Mouse (Mus musculus): Measurements from ENCODE around the gene Arl3. TPM values are rescaled to one million over a fixed set of nuclear protein-coding genes. Genes with fewer than 3 reads are reported as not detected.

Arl3 gene
- total RNA-seq, 1 experiment from 2014 or later, result 26.3 TPM

DNA sequence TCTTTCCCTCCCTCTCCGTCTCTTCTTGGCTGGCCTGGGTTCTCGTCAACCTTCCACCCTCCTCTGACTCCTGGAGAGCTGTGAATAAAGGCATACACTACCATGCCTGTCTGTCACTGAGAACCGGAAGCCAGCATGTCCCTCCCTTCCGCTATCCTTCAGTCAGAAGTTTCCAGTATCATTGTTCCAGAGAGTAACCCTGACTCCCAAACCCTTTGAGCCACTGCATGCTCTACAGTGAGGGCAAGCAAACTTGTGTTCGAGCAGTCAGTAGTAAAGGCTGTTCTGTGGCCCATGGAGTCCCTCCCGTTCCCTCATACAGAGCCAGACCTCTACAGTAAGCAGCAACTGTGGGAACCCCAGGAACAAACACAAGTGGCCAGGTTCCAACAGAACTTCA lies 25.4 kb downstream of the Arl3 start:
- ATAC-seq (ENCODE audit: extremely low read depth, insufficient number of reproducible peaks, low FRiP score, poor library complexity, severe bottlenecking), result no peak

DNA sequence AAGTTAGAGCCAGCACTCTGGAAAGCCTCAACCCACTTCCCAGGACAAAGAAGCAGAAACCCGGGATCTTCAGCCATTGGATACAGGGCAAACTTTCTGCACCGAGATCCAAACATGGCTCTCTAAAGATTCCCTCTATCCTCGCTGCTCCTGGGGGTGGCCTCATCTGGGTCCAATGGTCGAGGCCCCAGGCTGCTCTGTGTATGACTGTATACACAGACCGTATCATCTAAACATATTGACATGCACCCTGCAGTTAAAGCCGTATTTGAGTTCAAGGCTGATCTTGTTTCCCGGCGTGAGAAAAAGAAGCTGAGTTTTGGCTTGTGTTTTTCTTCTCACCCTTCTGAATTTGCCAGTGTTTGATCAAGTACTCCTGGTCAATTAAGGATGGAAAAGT lies 30.2 kb downstream of the Arl3 start:
- no peak for ATAC-seq (ENCODE audit: extremely low read depth, insufficient number of reproducible peaks, low FRiP score, poor library complexity, severe bottlenecking)

DNA sequence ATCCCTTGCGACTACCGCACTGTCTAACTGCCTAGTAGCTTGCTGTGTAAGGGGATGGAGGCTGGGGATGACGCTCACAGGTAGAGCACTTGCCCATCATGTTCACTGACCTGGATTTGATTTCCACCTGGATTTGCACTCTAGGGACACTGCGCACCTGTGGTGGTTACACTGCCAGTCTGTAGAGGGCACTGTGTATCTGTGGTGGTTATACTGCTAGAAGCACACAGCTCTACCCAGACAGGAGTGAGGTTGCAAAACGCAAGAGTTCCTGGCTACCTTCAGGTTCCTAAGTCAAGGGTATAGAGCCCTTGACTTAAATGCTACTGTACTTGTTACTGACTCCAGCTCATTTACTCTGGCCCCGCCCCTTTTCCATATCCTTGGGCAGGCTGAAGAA lies 34.8 kb downstream of the Arl3 start:
- no peak for ATAC-seq (ENCODE audit: extremely low read depth, insufficient number of reproducible peaks, low FRiP score, poor library complexity, severe bottlenecking)

DNA sequence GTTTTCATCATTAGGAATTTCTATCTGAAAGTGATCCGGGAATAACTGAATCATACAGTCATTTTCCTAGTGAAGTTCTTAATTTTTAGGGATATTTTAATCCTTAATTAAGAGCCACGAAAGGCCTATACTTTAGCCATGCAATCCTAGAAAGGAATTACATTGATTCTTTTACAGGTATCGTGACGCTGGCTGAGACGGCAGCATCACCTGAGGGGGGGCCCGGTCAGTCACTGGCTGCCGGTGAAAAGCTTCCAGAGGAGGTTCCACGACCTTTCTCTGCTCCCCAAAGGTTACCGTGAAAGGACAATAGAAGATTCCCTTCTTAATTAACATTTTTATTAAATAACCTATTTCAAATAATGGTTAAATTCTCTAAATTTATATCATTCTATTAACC lies 35.6 kb downstream of the Arl3 start:
- no peak for ATAC-seq (ENCODE audit: extremely low read depth, insufficient number of reproducible peaks, low FRiP score, poor library complexity, severe bottlenecking)

DNA sequence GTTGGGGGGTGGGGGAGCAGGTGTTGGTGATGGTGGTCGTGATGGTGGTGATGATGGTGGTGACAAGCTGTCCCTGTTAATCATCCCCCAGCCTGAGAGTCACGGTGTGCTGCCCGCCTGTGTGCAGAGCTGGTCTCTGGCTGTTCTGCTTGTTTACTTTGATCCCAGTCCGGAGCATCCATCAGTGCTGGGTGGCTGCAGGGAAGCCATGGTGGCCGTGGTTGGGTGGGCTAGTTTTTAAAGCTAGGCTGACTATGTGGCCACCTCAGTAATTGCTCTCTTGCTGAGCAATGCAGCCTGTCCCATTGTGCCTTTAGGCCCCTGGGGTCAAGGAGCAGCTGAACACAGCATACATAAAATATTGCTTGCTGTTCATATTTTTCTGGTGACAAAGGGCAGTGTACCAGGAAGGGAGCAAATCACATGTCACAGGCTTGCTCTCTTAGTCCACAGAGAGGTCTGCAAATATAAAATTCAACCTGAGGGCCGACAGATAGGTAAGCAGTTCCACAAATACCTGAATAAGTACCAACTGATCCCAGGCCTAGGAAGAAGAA lies 38.4 kb downstream of the Arl3 start:
- no peak for ATAC-seq (ENCODE audit: extremely low read depth, insufficient number of reproducible peaks, low FRiP score, poor library complexity, severe bottlenecking)

DNA sequence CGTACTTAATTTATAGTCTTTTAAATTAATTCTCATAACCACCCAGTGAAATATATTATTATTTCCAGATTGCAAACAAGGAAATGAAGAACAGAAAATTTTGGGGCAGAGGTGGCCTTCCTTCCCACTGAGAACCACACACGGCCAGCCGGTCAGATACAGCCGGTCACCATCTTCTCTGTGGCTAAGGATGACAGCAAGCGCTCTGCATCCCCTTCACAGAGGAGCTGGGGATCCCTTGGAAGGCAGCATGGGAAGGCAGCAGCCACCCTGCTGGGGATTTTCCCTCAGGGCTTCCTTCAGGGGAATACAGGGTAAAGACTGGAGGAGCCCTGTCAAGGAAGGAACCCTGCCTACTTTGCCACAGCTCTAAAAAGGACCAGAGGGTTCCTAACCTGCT lies 39.5 kb downstream of the Arl3 start:
- no peak for ATAC-seq (ENCODE audit: extremely low read depth, insufficient number of reproducible peaks, low FRiP score, poor library complexity, severe bottlenecking)

DNA sequence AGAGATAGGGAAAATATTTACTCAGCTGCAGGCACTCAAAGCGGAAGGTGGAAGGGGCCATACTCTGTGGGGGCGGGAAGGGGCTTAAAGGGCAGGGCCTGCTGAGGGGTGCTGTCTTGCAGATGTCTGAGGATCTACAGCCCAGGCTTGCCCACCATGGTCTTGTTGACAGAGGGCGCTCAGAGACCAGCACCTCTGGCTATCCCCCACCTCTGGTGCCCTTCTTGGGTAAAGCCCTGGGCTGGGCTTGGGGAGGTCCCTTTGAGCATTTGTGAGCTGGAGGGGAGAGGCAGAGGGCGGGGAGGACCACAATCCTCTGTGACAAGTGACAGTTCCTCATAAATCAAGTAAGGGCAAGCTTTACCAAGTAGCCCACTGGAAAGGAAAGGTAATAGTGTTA lies 39.9 kb downstream of the Arl3 start:
- no peak for ATAC-seq (ENCODE audit: extremely low read depth, insufficient number of reproducible peaks, low FRiP score, poor library complexity, severe bottlenecking)

DNA sequence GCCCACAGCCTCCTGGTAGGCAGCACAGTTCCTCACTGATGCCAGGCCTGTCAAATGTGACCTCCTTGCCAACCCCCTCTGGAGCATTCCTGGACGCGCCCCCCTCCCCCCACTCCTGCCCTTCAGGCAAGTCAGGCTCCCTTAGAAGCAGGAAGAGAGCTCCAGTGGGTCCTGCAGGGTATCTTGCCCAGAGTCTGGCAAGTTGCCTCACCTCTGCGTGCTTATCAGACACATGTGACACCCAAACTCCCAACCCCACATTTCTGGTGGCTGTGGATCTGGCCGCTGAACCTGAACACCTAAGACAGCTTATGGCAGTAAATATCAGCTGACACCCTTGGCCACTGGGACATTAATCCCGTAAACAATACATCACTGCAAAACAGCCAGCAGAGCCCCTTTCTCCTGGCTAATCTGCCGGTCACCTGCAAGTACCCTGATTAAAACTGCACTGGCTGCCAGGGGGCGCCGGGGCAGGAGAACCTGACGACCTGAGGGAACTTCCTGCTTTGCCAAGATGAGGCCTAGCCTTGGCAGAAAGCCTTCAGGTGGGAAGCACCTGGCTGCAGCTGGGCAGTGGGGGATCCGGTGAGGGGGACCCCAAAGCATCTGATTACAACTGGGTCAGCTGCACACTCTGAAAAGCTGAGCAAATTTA lies 40.8 kb downstream of the Arl3 start:
- ATAC-seq (ENCODE audit: extremely low read depth, insufficient number of reproducible peaks, low FRiP score, poor library complexity, severe bottlenecking), result no peak

DNA sequence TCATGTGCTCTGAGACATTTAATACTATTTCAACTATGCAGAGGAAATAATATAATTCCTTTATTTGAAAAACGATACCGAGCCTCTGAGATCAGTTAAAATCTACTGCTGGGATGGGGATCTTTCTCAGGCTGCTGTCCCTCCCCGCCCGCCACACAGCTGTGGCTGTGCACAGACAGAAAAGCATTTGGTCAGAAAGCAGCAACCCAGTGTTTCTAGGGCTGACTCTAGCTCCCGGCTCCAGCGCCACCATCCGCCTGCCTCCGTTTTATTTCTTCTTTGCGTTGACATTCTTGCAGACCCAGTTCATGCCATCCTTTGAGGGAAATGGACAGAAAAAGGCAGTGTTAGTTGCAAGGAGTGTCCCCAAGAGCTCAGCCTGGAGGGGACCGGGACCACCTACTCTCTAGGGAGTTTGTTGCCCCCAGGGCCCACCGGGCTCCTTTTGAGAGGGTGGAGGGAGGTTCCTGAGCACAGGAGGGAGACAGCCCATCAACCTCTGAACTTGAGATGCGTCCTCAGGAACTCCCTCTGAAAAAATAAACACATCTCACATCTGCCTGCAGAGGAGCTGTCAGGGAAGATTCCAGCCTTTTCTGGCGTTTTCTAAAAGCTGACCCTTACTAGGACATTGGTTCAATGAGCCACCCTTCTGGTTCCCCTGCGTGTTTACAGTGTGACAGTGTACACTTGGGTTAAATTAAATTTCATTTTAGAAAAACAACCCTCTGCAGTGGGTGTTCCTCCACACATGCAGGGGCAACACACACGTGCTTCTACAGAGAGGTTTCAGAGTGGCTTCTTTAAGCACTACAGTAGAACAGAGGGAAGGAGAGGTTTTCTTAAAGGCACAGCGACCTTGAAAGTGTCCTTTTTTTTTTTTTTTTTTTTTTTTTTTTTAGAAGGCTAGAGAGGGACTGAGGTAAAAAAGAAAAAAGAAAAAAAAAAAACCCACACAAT lies 41.6 kb downstream of the Arl3 start:
- no peak for ATAC-seq (ENCODE audit: extremely low read depth, insufficient number of reproducible peaks, low FRiP score, poor library complexity, severe bottlenecking)

DNA sequence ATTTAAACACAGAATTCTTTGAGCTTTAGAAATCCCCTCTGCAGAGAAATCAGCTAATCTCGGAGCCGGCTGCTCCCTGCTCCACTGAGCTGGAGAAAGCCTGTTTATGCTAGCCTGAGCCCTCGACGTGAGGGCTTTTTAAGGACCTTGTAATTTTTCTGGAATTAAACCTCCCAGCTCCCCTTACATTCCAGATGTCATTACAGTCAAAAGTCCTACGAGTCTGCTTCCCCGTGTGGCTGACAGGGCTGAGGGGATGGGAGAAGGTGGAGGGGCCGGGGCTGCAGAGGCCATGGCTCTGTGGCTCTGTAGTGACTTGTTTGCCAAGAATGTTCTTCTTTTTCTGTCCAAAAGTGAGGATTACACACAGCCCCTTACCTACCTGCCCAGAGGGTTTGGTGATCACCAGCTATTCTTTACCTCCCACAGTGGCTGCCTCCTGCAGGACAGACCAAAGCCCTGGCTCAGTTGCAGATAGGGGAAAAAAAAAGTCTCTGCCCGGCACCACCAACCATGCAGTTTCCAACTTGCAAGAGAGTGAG lies 42.5 kb downstream of the Arl3 start:
- ATAC-seq (ENCODE audit: extremely low read depth, insufficient number of reproducible peaks, low FRiP score, poor library complexity, severe bottlenecking), result no peak

DNA sequence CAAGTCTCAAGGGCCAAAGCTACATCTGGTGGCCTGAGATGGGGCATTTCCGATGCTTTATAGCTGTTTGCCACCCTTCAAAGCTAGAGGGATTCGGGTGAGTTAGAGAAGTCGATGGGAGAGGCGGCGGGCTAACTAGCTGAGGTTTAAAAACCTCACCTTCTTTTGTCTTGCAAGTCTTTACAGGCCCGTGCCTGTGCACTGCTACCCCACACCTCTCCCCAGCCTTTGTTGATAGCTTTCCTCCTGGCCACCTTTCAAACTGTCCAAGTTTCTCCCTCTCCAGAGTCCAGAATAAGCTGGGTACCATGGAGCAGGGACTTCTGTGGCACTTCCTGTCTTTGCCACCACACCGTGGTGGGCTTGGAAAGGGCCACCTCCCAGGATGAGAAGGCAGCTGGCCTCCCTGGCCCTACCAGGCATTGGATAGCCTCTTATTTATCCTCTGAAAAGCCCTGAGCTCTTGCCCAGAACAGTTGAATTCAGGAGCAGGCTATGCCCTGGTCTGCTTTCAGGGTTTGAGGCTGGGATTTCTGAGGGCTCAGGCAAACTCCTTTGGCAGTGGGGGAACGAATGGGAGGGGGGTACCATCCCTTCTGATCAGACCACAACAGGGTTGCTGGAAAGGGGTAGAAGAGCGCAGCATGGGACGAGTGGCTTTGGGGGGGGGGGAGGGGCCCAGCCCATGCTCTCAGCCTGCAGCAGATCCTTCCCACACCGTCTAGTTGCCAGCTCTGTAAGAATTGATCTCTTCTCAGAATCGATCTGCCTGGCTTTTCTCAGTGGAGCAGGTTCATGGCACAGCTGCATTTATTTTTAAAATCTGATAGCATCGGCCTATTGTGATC lies 43.2 kb downstream of the Arl3 start:
- no peak for ATAC-seq (ENCODE audit: extremely low read depth, insufficient number of reproducible peaks, low FRiP score, poor library complexity, severe bottlenecking)

DNA sequence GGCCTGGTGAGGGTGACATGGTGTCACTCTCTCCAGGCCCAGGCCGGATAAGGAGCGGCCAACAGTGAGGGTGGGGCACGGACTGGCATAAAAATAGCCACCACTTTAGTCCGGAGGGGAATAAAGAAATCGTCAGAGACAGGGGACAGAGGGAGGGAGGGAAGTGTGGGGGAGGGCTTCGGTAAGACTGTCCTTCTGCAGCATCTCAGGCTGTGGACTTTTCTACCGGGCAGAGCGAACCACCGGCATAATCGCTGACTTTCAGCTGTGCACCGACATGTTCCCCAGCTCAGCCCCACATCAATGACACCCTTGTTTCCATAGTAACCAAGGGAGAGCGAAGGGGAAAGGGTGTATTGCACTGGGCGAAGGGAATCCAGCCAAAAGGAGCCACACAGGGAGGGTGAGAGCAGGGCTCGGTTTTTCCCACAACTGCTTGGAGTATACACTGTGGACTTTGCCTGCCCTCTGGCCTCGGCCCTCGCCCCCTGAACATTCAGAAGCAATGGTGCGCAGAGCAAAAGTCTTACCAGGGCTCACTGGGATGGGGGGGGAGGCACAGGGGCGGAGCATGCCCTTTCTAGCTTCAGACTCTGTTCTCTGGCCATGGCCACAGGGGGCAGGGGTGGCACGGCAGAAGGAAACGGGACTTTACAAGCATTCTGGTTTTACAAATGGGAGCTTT lies 44.3 kb downstream of the Arl3 start:
- peak; percentile 58 for ATAC-seq (ENCODE audit: extremely low read depth, insufficient number of reproducible peaks, low FRiP score, poor library complexity, severe bottlenecking)

DNA sequence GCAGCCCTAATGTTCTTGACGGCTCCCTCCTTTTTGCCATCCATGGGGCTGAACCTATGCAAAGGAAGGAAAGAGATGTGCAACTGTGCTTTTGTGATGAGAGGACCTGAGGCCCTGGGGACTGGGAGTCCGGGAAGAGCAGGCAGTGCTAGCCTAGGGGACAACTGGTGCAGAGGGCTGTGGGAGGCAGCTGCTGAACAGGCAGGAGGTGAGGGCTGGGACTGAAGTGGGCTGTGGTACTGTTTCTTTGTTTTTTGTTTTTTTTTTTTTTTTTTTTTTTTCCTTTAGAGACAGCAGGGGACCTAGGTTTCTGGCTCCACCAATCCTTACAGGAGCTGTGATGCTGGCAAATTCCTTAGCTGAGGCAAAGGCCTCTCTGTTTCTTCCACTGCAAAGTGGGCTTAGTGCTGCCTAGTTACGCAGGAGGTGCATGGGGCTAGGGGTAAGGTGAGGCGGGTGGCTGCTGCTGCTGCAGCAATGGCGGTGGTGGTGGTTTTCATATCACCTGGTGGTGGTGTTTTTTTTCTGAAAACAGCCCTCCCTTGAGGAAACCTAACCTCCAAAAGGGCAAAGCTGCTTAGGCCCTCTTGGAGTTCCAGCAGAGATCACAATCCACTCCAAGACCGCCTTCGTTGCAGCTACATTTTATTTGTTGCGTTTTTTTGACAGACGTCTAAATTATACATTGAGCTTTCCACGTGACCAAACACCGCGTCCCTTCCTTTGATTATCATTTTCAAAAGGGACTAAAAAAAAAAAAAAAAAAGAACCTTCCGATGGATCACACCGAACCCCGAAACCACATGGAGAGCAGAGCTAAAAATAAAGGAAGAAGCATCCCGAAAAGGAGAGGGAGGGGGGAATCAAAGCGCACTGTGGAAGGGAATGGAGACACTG lies 45.1 kb downstream of the Arl3 start:
- no peak for ATAC-seq (ENCODE audit: extremely low read depth, insufficient number of reproducible peaks, low FRiP score, poor library complexity, severe bottlenecking)

DNA sequence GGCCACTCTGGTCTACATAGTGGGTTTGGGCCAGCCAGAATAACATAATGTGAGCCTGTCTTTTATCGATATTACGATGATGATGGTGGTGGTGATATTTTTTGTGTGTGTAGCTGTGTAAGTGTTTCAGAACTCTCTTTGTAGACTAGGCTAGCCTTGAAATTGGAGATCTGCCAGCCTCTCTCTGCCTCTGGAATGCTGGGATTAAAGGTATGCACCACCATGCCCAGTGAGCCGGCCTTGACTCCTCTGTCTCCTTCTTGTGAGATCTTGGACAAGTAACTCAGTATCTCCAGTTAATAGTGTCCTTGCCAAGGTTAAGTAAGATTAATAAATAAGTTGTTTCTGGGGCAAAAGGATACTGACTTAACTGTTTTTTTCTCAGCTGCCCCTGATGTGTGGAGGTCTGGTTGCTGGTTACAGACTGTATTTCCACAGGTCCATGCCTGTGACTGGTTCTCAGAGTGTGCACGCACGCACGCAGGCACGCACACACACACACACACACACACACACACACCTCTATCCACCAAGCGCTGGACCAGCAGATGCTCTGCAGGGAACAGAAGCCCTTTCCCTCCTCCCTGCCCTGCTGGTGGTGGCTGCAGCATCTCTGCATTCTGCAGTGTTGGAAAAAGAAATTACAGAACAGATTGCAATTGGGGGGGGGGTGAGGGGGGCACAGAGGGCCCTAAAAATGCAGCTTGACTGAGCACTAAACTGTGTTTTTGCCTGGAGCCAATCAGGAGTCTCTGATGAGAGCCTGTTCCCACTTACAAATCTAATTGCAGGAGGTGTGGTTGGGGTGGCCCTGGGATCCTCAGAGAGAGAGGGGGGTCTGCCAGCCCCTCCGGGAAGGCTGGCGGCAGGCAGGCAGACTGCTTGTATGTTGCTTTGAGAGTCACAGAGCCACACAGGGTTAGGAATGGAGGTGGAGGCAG lies 47.0 kb downstream of the Arl3 start:
- no peak for ATAC-seq (ENCODE audit: extremely low read depth, insufficient number of reproducible peaks, low FRiP score, poor library complexity, severe bottlenecking)

DNA sequence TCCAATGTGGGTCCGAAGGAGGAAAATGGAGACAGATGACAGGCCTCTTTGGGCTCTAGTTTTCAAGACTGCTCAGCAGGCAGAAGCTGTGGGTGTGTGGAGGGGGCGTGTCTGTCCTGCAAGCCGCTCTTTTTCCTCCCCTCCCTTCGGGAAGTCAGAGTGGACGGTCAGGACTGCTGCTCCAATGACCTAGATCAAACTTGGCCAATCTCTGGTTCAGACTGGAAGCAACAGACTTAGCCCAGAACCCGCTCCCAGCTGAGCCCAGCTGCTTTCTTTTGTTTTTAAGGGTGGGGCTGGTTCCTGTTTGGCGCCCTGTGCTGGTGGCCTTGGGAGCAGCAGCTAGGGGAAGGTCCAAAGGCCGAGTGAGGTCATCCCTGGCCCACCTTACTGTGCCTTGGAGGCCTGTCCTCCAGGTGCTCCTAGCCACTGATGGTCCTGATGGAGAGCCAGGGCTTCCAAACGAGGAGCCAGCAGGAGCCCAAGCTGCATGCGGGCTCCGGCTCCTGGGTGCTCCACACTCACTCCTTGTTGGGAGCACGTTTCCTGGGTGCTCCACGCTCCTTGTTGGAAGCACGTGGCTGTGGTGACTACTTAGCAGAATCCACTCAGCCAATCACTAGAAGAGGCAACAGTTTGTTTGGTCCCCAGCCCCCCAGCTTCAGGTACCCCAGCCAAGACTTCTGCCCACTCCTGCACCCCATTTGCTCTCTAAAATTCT lies 48.2 kb downstream of the Arl3 start:
- no peak for ATAC-seq (ENCODE audit: extremely low read depth, insufficient number of reproducible peaks, low FRiP score, poor library complexity, severe bottlenecking)

DNA sequence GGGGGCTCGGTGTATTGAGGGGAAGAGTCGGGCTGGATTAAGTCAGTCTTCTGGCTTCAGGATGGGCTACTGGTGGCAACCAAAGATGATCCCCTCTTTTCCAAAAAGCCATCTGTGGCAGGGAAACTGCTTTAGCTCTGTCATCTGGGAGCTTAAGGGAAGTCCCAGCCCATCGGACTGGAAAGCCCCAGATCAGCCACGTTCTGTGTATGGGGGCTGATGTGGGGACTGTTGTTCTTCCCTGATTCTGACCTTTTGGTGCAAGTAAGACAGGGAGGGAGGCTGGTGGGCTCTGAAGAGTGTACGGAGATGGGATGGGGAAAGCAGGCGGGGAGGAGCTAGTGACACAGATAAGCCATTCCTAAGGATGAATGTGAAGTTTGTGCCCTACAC lies 48.9 kb downstream of the Arl3 start:
- no peak for ATAC-seq (ENCODE audit: extremely low read depth, insufficient number of reproducible peaks, low FRiP score, poor library complexity, severe bottlenecking)
